Mouse (Mus musculus): ENCODE measurements at regions not wholly inside any gene's neighbourhood (a gene's known extent, or its start where the extent isn't known, plus 50 kb on each side); places are given as distances from the start of the nearest gene placed in this dataset.
"Not testable (repeated sequence)": the region's sequence is repeated elsewhere in the genome, so short reads cannot be mapped to it uniquely, and the experiment has no call there.

DNA sequence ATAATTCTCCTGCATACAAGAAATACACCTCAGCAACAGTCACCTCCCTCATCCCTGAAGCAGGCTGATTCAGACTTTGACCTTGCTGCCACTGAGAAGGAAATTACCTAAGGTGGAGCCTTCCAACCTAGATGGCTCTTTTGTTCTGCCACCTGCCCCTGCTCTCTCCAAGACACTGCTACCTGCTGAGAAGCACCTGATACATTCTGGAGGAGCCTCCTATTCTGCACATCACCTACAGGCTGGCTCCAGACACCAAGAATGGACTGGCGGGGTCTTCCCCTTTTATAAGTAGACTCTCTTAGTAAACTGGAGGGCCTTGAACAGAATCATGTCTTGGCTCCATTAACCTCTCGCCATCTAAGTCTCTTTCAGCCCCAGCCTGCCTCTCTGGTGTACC, 1149.5 kb upstream of the 2610301B20Rik start:
- H3K9ac ChIP-seq (ENCODE audit: low read depth, low read length); H3K4me1 ChIP-seq (ENCODE audit: control insufficient read depth, insufficient read depth, low read length); intact Hi-C loops (cut with DNase I); H3K79me2 ChIP-seq (replicated peaks; ENCODE audit: control insufficient read depth, insufficient read depth, low read length); H3K4me3 ChIP-seq; DNase-seq; H3K36me3 ChIP-seq (ENCODE audit: control insufficient read depth, insufficient read depth, low read length); H3K27ac ChIP-seq; H3K27me3 ChIP-seq (ENCODE audit: control insufficient read depth, insufficient read depth, low read length): not testable (repeated sequence)
- WGBS = 85% methylated on average over 2 of the region's 2 CpGs

DNA sequence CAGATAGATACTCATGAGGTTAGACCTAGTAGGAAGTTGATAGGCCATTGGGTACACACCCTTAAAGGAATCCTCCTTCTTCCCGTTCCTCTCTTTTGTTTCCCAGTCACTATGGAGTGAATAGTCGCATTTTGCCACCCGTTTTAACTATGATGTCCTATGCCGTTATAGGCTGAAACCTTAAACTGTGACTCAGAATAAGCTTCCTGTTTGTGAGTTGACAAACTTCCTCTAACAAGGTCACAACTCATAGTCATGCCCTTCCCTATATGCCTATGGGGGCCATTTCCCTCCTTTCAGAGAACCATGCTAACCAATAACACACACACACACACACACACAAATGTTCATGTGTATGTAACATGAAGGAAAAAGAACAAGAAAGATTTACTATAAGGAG, 1136.6 kb upstream of the 2610301B20Rik start:
- H3K79me2 ChIP-seq (replicated peaks; ENCODE audit: control insufficient read depth, insufficient read depth, low read length) = no peaks in the 10 kb centered on the region
- H3K27ac ChIP-seq = no peak overlapping the region
- no peak overlapping the region for H3K4me3 ChIP-seq
- H3K4me1 ChIP-seq (ENCODE audit: control insufficient read depth, insufficient read depth, low read length) = no peaks in the 10 kb centered on the region
- H3K36me3 ChIP-seq (ENCODE audit: control insufficient read depth, insufficient read depth, low read length) = no peaks in the 10 kb centered on the region
- WGBS = 52% methylated on average over 4 of the region's 4 CpGs
- H3K27me3 ChIP-seq (ENCODE audit: control insufficient read depth, insufficient read depth, low read length) = no peaks in the 10 kb centered on the region
- TF ChIP-seq POLR2A (IDR thresholded peaks at IDR 0.05; ENCODE audit: insufficient read depth, low read depth, low read length) = no peak
- no peak for TF ChIP-seq EP300 (IDR thresholded peaks at IDR 0.05; ENCODE audit: insufficient read depth, low read depth, low read length)
- no peak for TF ChIP-seq CTCF (IDR thresholded peaks at IDR 0.05)
- H3K9ac ChIP-seq (ENCODE audit: low read depth, low read length) = no peak overlapping the region
- intact Hi-C loops (cut with DNase I) = no loop called here
- DNase-seq = no peak

DNA sequence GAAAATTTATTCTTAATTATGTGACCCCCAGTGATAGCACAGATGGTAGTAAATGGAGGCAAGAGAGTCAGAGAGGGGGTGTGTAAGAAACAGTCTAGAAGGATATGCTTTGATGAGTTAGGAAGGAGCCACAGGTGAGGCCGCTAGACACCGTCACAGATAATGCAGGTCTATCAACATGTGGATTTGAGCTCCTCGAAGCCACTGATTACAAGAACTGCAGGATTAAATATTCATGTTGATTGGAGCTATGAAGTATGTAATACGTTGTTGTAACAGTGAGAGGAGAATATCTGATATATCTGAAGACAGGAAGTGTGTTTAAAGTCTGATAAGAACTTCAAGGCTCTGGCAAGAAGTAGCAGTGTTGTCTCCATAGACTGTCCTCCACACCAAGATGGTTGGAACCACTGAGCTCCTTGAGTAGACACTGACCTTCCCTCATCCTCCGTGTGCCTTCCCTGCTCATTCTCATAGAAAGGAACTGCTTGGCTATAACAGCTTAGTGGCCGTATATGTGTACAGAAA, 1126.8 kb upstream of the 2610301B20Rik start:
- no peaks in the 10 kb centered on the region for H3K36me3 ChIP-seq (ENCODE audit: control insufficient read depth, insufficient read depth, low read length)
- no peaks in the 10 kb centered on the region for H3K4me1 ChIP-seq (ENCODE audit: control insufficient read depth, insufficient read depth, low read length)
- H3K79me2 ChIP-seq (replicated peaks; ENCODE audit: control insufficient read depth, insufficient read depth, low read length) = no peaks in the 10 kb centered on the region
- no peaks in the 10 kb centered on the region for H3K27me3 ChIP-seq (ENCODE audit: control insufficient read depth, insufficient read depth, low read length)
- no peak for DNase-seq
- H3K9ac ChIP-seq (ENCODE audit: low read depth, low read length) = no peak overlapping the region
- no peak for TF ChIP-seq EP300 (IDR thresholded peaks at IDR 0.05; ENCODE audit: insufficient read depth, low read depth, low read length)
- no peak for TF ChIP-seq CTCF (IDR thresholded peaks at IDR 0.05)
- H3K27ac ChIP-seq = no peak overlapping the region
- intact Hi-C loops (cut with DNase I) = no loop called here
- H3K4me3 ChIP-seq = no peak overlapping the region
- 65% methylated on average over 6 of the region's 6 CpGs for WGBS

DNA sequence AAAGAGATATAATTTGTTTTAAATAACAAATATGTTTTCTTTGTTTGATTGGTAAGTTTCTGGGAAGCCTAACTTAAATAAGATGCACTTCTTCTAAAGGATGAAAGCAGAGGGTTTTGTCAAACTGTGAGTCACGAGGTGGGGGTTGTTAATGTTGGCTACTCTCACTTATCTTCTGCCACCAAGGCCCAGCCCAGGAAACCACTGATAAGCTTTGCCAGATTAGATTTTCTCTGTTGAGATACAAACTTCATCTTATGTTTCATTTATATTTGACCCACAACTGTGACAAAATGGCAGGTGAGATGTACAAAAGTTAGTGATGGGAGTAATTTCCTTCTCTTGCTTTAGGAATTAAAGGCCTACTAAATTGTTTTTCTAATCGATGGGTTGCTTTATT, 1126.2 kb upstream of the 2610301B20Rik start:
- no peaks in the 10 kb centered on the region for H3K79me2 ChIP-seq (replicated peaks; ENCODE audit: control insufficient read depth, insufficient read depth, low read length)
- no peak overlapping the region for H3K9ac ChIP-seq (ENCODE audit: low read depth, low read length)
- H3K27me3 ChIP-seq (ENCODE audit: control insufficient read depth, insufficient read depth, low read length) = no peaks in the 10 kb centered on the region
- DNase-seq = no peak
- no peak overlapping the region for H3K27ac ChIP-seq
- no peak for TF ChIP-seq EP300 (IDR thresholded peaks at IDR 0.05; ENCODE audit: insufficient read depth, low read depth, low read length)
- H3K4me1 ChIP-seq (ENCODE audit: control insufficient read depth, insufficient read depth, low read length) = no peaks in the 10 kb centered on the region
- intact Hi-C loops (cut with DNase I) = no loop called here
- 62% methylated on average over 2 of the region's 2 CpGs for WGBS
- H3K4me3 ChIP-seq = no peak overlapping the region
- no peaks in the 10 kb centered on the region for H3K36me3 ChIP-seq (ENCODE audit: control insufficient read depth, insufficient read depth, low read length)

DNA sequence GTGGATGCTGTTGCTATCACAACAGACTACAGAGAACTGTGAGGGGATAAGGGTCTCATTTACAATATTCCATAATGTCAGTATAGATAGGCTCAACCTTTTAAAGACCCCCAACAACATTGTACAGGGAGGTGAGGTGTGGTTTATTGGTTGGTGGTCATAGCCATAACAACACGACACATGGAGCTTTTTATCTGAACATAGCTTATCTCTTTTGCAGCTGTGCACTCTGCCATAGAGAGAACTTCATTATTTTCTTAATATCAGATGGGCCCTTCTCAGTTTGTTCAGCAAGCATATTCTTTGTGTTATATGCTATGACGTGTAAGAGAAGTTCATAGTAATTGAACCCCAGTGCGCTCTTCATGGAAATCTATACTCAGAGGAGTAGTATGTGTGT, 1124.4 kb upstream of the 2610301B20Rik start:
- Histone ChIP-seq H3K27ac (no peak overlapping the region), H3K4me3 (no peak overlapping the region), H3K9ac (ENCODE audit: low read depth, low read length) (no peak overlapping the region), H3K36me3 (ENCODE audit: control insufficient read depth, insufficient read depth, low read length) (no peaks in the 10 kb centered on the region), H3K27me3 (ENCODE audit: control insufficient read depth, insufficient read depth, low read length) (no peaks in the 10 kb centered on the region), H3K79me2 (replicated peaks; ENCODE audit: control insufficient read depth, insufficient read depth, low read length) (no peaks in the 10 kb centered on the region), H3K4me1 (ENCODE audit: control insufficient read depth, insufficient read depth, low read length) (no peaks in the 10 kb centered on the region)
- DNase-seq = no peak
- no peak for TF ChIP-seq EP300 (IDR thresholded peaks at IDR 0.05; ENCODE audit: insufficient read depth, low read depth, low read length)
- no peak for TF ChIP-seq POLR2A (IDR thresholded peaks at IDR 0.05; ENCODE audit: insufficient read depth, low read depth, low read length)
- TF ChIP-seq CTCF (IDR thresholded peaks at IDR 0.05) = no peak
- 85% methylated on average over 3 of the region's 3 CpGs for WGBS
- intact Hi-C loops (cut with DNase I) = no loop called here

DNA sequence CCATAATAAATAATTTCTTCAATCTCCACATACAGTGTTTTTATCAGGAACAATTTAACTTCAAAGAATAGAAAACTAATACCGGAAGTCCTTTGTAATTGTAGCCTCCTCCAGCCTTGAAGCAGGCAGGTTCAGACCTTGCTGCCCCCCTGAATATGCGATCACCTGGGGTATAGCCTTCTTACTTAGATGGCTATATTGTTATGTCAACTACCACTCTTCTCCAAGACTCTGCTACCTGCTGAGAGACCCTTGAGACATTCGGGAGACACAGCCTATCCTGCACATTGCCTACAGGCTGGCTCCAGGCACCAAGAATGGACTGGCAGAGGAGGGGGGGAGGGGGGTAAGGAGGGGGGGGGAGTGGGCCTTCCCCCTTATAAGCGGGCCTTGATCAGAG, 1123.9 kb upstream of the 2610301B20Rik start:
- no peak overlapping the region for H3K4me3 ChIP-seq
- H3K79me2 ChIP-seq (replicated peaks; ENCODE audit: control insufficient read depth, insufficient read depth, low read length) = no peaks in the 10 kb centered on the region
- H3K36me3 ChIP-seq (ENCODE audit: control insufficient read depth, insufficient read depth, low read length) = no peaks in the 10 kb centered on the region
- TF ChIP-seq EP300 (IDR thresholded peaks at IDR 0.05; ENCODE audit: insufficient read depth, low read depth, low read length) = no peak
- TF ChIP-seq POLR2A (IDR thresholded peaks at IDR 0.05; ENCODE audit: insufficient read depth, low read depth, low read length) = no peak
- no peak for TF ChIP-seq CTCF (IDR thresholded peaks at IDR 0.05)
- no peak overlapping the region for H3K27ac ChIP-seq
- H3K4me1 ChIP-seq (ENCODE audit: control insufficient read depth, insufficient read depth, low read length) = no peaks in the 10 kb centered on the region
- DNase-seq = no peak
- intact Hi-C loops (cut with DNase I) = no loop called here
- H3K27me3 ChIP-seq (ENCODE audit: control insufficient read depth, insufficient read depth, low read length) = no peaks in the 10 kb centered on the region
- no peak overlapping the region for H3K9ac ChIP-seq (ENCODE audit: low read depth, low read length)
- 78% methylated on average over 4 of the region's 4 CpGs for WGBS

DNA sequence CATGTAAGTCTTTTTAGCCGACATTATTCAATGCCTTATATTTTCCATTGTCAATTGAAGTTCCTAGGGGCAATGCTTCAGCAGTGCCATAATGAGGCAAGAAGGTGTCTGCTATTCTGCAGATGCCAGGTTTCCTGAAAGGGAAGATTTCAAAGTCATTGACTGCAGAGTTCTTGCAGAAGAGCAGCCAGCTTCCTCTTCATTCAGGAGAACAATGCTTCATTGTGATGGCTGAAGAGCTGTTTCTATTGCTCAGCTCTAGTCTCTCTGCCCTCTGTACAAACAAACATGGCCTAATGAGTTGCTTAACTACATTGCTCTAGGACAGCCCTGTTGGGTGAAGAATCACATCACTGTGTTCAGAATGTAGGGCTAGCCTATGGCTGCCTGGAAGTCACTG, 1111.0 kb upstream of the 2610301B20Rik start:
- no peaks in the 10 kb centered on the region for H3K36me3 ChIP-seq (ENCODE audit: control insufficient read depth, insufficient read depth, low read length)
- no peak overlapping the region for H3K4me3 ChIP-seq
- 24% methylated on average over 1 of the region's 1 CpGs for WGBS
- H3K9ac ChIP-seq (ENCODE audit: low read depth, low read length) = no peak overlapping the region
- intact Hi-C loops (cut with DNase I) = no loop called here
- no peaks in the 10 kb centered on the region for H3K27me3 ChIP-seq (ENCODE audit: control insufficient read depth, insufficient read depth, low read length)
- no peak for DNase-seq
- TF ChIP-seq POLR2A (IDR thresholded peaks at IDR 0.05; ENCODE audit: insufficient read depth, low read depth, low read length) (no peak), CTCF (IDR thresholded peaks at IDR 0.05) (no peak), EP300 (IDR thresholded peaks at IDR 0.05; ENCODE audit: insufficient read depth, low read depth, low read length) (no peak)
- no peak overlapping the region for H3K27ac ChIP-seq
- H3K79me2 ChIP-seq (replicated peaks; ENCODE audit: control insufficient read depth, insufficient read depth, low read length) = no peaks in the 10 kb centered on the region
- no peaks in the 10 kb centered on the region for H3K4me1 ChIP-seq (ENCODE audit: control insufficient read depth, insufficient read depth, low read length)
